Mouse (Mus musculus): ENCODE results near the gene Olfr853.

Gene Olfr853

DNA sequence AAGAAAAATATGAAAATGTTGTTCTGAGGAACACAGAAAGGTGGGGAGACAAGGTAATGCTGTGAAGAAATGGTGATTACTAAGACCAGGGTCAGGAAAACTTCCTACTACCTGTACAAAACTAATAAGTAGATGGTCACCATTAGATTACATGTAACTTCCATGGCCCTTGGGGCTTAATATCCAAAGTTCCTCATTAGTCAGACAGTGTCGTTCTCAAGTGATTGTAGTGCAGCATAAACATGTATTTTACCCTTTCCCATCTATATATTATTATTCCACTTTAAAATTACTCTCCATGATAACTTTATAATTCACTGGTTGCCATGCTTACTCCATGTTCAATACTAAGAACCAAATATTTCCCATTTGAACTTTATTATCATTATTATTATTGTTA lies at the start of gene Olfr853:
TSS of gene Olfr853 (minus strand) at position 101 of the 400 bp plus-strand sequence.
- no peak for DNase-seq

GRCm38 (mm10) chr9:19582317-19582716 lies 41.4 kb upstream of the Olfr853 start, which contains the start of gene Olfr855:
Olfr855 (plus strand) TSS chr9:19582617.
- no peak for DNase-seq

GRCm38 (mm10) chr9:19567282-19567681 lies 26.4 kb upstream of the Olfr853 start, which contains the start of gene Olfr854:
Olfr854 (minus strand) TSS chr9:19567382.
- no peak for DNase-seq

GRCm38 (mm10) chr9:19492995-19493394 lies 47.9 kb downstream of the Olfr853 start, which contains the start of gene Olfr851:
Olfr851 (plus strand) TSS chr9:19493295.
- DNase-seq = no peak
